Mouse (Mus musculus) skeletal muscle tissue, adult 2 months (tissue): ENCODE data around the gene Ednra.
A peak's percentile ranks its signal among the peaks of the same experiment; 100 is the strongest.

Experiments
- DNase-seq: peaks from one replicate; pipeline ENCODE4 v3.0.0-alpha.2; 2012; ENCODE audit warnings: low read depth, low spot score

Gene Ednra

GRCm38 (mm10) chr8:77650646-77651190 lies 73.5 kb downstream of the Ednra start:
- DNase-seq: no peak

DNA sequence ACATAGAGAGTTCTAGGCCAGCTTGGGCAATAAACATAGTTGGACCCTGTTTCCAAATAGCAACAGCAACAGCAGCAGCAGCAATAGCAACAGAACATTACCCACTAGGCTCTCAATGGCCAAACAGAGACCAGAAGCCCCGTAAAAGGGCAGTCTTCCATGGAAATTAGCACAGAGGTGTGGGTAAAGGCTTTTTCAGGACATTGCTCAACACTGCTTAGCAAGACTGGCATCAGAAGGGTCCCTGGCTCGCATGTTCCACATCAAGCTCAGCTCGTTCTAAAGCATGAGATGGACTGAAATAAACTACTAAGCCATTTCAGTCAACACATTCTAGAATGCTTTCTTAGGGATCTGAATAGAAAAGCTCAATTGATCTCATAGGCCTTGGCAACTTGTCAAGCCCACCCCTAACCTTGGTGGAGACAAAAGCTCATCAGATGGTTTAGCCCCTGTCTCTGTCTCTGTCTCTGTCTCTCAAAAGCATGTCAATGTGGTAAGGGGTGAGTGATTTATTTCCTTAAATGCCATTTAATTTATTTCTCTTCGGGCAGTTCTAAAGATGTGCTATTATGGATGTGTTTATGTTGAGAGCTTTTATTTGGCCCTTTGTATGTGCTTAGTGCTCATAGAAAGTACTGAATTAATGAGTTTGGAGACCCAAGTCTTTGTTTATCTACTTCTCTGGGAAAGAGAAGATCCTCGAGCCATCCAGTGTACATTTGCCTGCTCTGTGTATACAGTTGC lies 84.0 kb downstream of the Ednra start:
- no peak for DNase-seq

DNA sequence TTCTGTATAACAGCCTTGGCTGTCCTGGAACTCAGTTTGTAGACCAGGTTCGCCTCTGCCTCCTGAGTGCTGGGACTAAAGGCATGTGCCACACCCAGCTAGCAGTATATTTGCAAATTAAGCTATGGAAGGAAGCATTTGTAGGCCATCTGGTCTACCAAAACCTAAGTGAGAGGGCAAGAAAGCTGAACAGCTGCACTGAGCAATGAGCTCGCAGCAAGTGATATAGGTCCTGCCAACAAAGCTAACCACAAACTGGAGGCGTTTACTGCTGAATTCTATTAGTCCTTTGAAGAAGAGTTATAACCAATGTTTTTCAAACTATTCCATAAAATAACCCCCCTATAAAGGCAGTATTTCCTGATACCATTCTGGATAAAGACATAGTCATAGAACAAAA lies 86.7 kb downstream of the Ednra start:
- DNase-seq: no peak

- no peak for DNase-seq
Measured at GRCm38 (mm10) chr8:77634035-77634434, 90.2 kb downstream of the Ednra start.

DNA sequence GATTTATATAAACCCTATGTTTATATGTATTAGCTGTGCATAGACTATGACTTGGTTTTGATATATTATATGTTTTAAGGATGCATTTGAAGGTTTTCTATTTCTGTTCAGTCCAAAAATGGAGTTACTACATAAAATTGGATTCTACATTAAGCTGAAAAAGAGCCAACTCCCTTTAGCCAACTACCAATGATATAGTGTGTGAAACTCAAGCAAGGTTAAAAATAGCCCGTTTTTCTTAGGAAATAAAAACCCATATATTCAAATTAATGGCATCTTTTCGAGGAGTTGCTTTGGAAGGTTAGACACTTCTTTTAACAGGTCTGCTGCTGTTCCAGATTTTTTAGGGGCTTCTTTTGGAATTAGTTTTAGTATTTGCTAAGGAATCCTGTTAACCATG lies 91.1 kb downstream of the Ednra start:
- no peak for DNase-seq

DNA sequence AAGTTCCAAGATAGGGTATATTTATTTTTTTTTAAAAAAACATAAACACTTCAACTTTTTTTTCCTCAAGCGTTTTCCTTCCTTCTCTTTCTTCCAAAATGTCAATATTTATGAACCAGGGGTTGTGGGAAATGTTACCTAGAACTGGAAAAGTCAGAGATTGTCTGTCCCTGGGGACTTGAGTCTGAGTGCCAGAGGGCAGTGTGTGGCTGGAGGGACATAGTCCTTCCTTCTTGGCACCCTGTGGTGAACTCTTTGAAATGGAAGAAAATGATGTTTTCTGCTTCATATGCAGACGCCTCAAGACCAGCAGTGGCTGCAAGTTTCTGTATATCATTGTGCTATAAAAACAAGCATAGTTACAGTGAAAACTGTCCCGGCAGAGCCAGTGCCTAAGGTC lies 93.6 kb downstream of the Ednra start:
- DNase-seq: no peak

- DNase-seq: peak; percentile 34
Measured at GRCm38 (mm10) chr8:77629858-77630537, 94.3 kb downstream of the Ednra start.

GRCm38 (mm10) chr8:77623677-77624209 lies 100.5 kb downstream of the Ednra start:
- no peak for DNase-seq

- no peak for DNase-seq
Measured at GRCm38 (mm10) chr8:77617916-77618315, 106.3 kb downstream of the Ednra start.
